Mouse (Mus musculus) brain, embryonic 18.5 days (tissue): Measurements from ENCODE around the gene Draxin.
"Not testable (repeated sequence)": the region's sequence is repeated elsewhere in the genome, so short reads cannot be mapped to it uniquely, and the experiment has no call there.

Experiments used
- DNase-seq: peaks from one replicate; pipeline ENCODE4 v3.0.0-alpha.2; 2012; ENCODE audit warnings: low read depth, low spot score

Gene Draxin

DNA sequence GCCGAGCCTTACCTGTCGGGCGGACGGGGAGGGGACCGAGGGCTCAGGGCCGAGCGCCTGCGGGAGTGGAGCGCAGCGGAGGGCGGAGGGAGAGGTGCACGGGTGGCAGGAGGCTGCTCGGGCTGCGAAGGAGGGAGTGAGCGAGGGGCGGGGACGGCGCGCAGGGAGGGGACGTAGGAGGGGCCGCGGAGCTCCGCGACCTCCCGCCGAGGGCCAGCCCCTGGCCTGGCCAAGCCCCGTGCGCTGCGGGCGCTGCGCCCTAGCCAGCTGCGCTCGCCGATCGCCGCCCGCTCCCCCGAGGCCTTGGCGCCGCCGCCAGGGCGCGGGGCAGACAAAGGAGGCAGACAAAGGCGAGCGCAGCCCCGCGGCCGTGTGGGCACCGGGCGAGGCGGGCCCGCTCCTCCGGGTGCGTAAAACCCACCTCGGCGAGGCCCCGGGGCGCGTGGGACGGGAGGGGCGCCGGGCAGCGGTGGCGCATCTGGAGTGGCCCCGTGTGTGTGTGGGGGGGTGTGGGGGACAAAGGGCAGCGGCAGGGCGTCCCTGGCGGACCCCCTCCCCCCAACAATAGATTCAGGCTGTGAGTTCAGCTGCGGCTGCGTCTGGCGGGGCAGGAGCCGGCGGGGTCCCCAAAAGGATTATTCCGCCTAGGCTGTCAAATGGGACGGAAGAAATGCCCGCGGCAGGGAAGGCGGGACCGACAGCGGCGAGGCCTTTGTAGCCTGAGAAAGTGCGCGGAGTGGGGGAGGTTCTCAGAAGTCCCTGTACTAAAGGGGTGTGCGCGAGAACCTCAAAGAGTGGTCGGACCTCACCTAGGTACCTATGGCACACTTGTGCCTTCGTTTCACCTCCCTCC, at the start of gene Draxin:
Draxin (minus strand) TSS at position 138 of the 853 bp plus-strand sequence.
- no peak for DNase-seq

DNA sequence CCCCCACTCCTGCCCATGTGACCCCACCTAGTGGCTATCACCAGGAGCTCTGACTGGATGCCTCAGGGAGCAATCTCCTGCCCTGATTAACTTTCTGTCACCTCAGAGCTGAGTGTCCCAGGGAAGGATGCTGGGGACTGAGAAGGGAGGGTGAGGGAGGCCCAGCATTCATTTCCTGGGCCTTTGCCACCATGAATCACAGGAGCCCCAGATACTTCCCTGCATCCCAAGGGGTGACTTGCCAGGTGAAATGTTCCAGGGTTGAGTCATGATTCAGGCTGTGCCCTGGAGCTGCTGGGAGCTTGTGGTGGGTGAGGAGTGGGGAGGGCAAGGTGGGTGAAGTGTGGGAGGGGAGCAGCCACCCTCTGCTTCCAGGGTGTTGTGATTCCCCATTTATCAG, 47.2 kb upstream of the Draxin start:
- DNase-seq, result no peak

DNA sequence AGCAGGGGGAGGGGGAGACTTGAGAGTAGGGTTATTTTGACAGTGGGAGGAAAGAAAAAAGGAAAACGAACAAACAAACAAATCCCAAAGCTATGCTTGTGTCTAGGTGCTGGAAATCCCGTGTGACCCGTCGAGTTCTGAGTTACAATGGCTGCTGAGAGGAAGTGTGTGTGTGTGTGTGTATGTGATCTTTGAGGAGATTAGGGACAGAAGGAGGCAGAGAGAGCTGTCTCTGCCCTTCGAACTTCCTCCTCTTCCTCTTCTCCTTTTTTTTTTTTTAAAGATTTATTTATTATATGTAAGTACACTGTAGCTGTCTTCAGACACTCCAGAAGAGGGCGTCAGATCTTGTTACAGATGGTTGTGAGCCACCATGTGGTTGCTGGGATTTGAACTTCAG, 46.1 kb upstream of the Draxin start:
- DNase-seq, result not testable (repeated sequence)

DNA sequence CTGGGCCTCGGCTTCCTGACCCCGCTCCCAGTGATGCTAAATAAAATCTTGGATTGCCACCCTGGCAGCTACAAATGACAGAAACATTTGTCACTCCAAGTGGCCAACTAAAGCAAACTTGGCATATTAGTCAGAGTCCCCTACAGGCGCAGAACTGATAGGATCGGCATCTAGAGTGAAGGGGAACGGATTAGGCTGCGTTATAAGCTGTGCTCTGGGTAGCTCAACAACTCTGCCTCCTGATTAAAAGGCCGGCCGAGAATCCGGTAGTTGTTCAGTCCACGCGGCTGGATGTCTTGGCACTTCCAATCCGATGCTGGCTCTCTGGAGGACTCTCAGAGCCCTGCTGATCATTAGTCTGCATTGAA, 44.0 kb upstream of the Draxin start:
- DNase-seq, result no peak

DNA sequence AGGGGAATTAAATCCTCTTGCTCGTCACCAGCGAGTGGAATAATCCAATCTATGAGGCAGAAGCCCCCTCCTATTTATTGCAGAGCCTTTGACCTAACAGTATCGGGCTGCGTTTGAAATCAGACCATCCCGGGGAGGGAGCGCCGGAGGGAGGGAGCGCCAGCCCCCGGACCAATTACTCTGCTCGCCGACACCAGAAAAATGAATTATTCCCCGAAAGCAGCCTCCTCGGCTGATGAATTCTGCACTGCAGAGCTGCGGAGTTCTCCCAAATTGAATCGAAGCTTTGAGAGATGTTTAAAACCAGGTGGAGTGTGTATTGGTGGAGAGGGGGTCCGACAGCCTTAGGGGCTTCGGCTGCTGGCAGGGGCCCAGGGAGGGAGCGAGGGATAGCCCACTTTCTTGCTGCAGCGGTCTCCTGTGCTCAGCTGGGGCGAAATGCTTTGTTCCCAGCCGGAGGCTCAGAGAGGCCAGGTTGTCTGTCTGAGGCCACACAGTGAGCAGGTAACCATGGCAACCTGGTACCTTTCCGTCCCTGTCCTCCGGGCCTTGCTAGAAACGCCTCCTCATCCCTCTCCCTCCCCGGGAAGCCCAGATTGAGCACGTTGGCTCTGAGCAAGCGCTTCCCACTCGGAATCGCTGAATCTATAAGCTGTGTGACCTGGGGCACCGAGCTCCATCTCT, 43.5 kb upstream of the Draxin start:
- DNase-seq, result no peak

DNA sequence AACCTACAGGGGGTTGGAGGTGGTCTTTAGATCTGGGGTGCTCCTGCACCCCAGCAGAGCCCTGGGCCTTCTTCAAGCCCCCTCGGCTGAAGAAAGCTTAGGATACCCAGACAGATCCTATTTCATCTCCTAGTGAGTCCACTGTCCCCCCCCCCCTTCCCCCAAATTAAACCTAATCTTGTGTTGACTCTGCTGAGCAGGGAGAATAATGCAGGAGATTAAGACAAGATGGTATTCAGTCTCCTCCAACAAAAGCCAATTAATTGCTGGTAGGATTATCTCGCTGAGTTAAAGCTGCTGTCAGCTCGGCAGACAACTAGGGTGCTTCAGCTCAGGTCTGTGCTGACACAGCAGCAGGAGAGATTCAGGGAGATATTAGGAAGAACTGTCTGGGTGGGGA, 40.8 kb upstream of the Draxin start:
- no peak for DNase-seq

DNA sequence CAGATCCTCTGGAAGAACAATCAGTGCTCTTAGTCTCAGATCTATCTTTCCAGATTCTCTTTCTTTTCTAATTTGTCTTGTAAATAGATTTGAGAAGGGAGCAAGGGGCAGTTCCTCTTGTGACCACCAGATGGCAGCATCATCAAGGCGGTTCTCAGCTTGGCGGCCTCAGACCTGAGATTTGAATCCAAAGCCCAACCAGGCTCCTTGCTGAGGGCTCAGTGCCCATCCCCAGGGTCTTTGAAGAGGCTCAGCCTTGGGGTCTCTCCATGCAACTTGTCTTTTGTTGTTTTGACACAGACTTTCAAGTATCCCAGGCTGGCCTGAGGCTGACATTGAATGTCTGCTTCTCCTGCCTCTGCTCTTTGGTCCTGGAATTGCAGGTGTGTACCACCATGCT, 40.3 kb upstream of the Draxin start:
- no peak for DNase-seq

DNA sequence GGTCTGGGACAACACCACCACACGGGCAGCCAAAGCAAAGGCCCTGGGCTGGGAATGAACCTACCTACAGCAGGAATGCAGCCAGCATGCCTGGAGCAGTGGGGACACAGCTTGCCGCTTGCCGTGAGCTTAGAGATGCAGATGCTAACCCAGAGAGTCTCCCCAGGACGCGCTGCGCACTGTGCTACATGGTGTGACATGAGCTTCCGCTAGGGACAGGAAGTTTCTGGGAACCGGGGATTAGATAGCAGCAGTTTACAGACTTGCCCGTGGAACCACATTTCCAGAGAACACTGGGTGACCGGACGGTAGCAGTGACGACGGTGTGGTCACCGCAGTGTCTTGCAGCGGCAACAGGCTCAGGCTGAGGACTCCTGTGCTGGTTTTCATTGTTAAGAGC, 39.1 kb upstream of the Draxin start:
- DNase-seq, result no peak

DNA sequence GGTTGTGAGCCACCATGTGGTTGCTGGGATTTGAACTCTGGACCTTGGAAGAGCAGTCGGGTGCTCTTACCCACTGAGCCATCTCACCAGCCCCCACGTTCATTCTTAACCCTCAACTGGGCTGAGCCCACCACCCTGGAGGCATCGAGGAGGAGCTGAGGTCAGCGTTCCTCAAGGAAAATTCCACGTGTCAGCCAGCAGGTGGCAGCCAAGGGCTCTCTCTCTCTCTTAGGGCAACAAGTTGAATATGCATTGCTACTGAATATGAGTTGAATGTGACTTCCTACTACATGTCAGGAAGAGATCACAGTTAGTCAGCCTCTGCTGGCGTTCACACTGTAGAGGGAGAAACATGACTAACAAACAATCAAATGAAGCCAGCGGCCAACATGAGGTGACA, 37.8 kb upstream of the Draxin start:
- no peak for DNase-seq

DNA sequence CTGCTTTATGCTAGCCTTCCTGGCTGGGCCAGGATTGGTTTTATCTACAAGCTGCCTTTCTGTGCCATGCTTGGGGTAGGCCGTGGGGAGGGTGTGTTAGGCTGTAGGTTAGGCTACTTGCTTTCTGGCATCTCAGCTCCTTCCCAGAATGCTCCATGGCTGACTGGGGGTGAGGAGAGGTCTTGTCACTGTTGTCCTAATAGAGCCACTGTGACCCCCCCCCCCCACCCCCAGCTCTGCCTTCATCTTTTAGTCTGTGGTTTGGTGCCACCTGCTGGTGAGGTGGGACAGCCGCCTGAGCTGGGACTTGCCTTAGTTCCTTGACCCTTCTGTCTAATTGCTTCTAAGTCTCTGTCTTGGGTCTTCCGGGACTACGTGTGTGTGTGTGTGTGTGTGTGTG, 36.5 kb upstream of the Draxin start:
- no peak for DNase-seq

DNA sequence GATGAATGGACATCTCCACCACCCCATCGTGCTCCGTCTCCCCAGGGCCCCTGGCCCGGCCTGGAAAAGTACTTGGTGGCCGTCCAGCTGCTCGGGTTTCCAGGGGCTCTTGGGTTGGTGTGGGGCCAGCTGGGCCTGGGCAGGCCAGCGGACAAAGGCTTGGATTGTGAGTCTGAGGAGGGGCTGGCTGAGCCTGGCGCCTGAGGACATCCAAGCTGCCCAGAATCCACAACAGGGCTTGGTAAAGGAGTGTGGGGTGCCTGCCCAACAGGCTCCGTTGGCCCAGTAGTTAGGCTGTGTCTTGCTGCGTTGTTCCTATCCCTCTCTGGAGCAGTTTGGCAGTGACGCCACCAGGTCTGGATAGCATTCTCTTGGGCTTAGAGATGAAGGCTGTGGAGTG, 35.9 kb upstream of the Draxin start:
- DNase-seq, result no peak

DNA sequence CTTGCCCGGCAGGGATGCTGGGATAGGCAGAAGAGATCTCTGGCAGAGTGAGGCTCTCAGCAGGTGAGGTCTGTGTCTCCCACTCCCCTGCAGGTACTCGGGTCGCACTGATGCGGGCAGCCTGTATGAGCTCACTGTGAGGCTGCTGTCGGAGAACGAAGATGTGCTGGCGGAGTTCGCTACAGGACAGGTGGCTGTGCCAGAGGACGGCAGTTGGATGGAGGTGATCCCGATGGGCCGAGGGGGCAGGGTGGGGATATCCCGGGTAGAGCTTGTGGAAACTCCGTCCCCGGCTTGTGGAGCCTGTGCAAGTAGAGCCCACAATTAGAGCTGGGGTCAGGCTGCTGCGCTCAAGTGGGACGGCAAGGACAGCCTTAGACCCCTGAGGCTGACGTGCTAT, 35.1 kb upstream of the Draxin start:
- DNase-seq, result no peak

DNA sequence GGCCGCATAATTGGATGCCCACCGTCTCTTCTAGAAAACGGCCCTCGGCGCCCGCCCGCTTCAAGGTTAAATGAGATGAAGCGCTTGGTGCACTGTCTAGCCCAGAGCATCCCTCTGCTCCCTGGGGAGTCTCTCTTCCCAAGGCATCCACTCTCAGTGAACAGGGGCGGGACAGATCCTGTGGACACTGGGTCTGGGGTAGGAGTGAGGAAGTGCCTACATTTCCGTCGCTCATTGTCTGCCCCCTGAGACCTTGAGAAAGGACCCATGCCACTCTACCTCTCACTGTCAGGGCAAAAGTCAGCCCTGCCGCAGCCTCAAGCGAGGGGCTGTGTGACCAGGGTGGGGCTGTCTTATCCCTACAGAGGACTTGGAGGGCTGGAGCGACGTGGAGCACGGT, 34.0 kb upstream of the Draxin start:
- no peak for DNase-seq

DNA sequence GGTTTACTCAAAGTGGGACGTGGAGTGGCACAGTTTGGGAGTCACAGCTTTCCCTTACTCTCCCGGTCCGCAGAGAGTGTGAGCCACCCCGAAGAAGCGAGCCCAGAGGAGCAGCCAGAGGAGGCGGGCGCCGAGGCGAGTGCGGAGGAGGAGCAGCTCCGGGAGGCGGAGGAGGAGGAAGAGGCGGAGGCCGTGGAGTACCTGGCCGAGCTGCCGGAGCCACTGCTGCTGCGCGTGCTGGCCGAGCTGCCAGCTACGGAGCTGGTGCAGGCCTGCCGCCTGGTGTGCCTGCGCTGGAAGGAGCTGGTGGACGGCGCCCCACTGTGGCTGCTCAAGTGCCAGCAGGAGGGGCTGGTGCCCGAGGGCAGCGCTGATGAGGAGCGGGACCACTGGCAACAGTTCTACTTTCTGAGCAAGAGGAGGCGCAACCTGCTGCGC, 33.5 kb upstream of the Draxin start:
- DNase-seq, result no peak

DNA sequence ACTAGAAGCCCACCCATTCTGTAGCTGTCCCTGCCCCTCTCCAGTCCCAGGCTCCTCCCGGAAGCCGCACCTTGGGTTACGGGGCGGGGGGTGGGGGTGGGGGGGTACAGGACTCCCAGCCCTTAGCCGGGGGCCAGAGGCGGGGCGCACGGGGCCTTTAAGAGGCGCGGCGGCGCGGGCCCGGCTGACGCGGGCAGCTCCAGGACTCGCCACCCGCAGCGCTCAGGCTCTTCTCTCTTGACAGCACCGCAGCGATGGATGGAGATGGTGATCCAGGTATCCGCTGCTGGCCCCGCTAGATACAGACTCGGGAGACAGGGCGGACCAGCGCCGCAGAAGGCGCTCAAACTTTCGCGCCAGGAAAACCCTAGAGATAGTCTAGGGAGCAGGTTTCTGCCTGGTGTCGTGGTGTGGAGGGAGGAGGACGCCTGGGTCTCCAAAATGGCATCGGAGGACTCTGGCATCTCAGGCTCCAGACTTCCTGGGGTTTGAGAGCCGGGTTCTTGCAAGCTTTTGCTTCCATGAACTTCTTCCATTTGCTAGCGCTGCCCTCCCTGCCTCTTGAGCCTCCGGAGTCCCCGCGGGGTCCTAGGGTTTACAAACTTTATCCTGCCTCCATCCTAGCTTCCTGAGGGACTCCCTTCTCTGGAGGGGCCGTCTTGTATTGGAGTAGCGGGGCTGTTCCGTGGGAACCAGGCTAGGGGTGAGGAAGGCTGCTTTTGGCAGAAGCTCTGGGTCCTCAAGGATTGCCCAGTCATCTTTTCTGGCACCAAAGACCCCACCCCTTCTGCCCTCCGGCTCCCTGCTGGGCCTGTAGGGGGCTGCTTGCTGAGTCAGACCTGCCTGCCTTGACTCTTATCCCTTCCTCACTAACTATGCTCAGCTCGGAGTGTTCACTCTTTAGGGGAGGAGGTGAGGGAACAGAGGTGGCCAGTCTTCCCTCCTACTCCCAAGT, 30.2 kb upstream of the Draxin start, which contains the start of the genes Fbxo44 and Fbxo2:
Fbxo44 (minus strand) TSS at position 47 of the 955 bp plus-strand sequence.
Fbxo2 (plus strand) TSS at position 186 of the 955 bp plus-strand sequence.
- DNase-seq, result no peak

DNA sequence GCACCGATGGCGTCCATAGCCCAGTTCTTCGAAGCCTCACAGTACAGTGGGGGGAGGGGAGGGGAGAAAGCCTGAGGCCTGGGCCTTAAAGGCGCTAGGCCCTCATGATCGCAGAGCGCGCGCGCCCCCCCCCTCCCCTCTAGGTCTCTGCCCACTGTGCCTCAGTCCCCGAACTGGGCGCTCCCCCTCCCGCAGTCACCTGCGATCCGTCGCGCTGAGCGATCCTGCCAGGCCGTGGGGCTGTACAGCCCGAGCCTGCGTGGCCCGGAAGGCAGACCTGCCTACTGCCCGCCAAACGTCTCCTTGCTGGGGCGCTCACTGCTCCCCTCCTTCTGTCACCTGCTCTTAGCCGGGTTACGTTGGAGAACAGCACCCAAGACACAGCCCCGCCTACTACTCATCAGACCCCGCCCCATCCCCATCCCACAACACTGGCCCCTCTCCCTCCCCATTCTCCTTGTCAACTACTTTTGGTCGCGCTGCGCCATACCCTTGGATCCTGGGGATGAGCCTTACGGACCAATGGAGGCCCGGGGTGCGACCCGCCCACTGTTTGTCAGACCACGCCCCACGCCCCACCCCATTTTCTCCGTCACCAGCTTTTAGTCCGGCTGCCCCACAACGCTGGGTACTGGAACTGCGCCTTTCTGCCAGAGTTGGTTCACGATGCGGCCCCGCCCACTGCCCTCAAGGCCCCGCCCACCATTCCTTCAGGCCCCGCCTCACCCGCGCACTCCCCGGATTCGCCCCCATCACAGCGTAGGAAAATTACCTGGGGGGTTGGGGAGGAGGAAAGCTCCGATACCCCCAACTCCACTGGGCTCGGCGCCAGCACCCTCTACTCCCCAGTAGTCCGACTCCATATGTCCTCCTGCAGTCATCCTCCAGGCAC, 29.3 kb upstream of the Draxin start:
- peak; percentile 89 for DNase-seq

DNA sequence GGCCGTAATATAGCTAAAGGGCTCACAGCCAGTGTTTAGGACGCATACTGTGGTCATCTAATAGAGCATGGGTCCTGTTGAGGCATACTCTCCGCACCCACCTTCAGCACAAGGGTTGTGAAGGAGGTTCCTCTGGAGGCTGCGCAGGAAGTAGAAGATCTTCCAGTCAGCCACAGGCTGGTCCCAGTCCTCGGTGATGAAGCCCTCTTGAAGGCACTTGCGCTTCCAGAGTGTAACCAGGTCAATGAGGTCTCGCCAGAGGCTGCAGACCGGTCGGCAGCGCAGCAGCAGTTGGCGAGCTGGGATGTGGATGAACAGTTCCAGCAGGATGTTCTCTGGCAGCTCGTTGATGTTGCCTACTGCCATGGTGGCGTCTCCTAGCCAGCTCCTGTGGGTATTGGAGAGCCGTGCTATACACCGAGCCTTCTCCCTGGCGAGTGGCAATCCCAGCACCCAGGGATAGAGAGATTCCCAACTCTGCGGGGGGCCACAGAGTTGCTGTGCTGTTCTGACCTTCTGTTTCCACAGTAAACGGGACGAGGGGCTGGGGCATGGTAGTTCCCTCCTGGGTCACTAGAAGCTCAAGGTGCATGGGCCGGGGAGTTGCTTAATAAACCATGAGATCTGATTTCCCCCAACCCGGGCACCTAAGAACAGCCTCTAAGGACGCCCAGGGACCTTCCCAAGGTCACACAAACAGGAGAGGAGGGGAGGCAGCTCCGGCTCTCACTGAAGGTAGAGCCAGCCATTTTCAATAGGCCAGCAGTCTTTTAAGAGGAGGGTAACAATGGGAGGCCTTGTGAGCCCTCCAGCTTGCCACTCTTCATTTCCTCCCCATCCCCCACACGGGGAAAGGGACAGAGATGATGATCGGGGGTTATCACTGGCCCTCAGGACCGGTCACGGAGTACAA, 28.2 kb upstream of the Draxin start:
- no peak for DNase-seq

DNA sequence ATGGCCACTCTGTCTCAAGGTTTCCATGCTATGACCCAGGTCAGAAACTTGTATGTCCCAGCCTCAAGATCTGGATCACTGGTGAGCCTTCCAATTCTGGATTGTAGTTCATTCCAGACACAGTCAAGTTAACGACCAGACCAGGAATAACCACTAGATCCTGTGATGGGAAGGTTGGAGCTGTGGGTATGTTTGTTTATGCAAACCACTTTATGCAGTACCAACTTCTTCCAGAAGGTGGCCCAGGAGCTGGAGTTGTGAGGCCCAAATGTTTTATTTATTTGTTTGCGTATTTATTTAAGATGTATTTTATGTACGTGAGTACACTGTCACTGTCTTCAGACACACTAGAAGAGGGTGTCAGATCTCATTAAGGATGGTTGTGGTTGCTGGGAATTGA, 24.5 kb upstream of the Draxin start:
- no peak for DNase-seq

DNA sequence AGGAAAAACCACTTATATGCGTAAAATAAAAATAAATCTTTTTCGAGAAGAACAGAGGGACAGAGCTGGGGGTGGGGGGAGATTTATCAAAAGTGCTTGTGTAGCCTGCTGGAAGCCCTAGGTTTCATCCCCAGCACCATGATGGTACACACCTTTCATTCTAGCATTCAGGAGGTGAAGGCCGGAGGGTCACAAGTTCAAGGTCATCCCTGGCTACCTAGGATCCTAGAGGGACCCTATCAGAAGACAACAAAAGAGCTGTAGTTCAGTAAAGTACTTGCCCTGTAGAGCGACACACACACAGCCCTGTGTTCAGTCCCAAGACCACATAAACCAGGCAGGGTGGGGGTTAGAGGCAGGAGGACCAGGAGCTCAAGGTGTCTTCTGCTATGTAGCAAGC, 23.5 kb upstream of the Draxin start:
- no peak for DNase-seq

DNA sequence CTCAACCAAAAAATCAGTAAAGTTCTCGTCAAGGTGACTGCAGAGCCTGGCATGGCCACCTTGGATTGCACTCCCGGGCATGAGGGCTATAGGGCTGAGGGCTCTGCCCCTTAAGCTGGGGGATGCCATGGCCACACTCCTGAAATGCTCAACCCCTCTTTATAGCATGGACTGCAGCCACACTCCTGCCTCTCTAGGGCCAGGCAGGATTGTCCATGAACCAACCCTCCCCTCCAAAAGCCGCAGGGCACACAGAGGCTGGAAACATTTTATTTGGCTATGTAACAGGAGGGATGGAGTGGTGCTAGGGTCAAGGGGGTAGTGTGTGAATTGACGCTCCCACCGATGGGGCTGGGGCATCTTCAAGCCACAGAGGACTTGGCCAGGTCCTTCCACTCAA, 22.0 kb upstream of the Draxin start:
- DNase-seq, result no peak
